Mouse (Mus musculus) CD8-positive naive resting alpha-beta T cell, adult 57 days (primary cell): ENCODE data around the gene Ifnb1. TPM values are rescaled to one million over a fixed set of nuclear protein-coding genes. Genes with fewer than 3 reads are reported as not detected.

ENCODE experiments used
- total RNA-seq: library from RNA; stranded (reverse); gene quantifications from one replicate; pipeline ENCODE4 v1.2.4, GENCODE M21; 2023

The Ifnb1 gene
- total RNA-seq, result not detected

GRCm38 (mm10) chr4:88522674-88523073, at the start of gene Ifnb1:
Gene Ifnb1 (minus strand): TSS chr4:88522774.

GRCm38 (mm10) chr4:88571698-88572097, 49.1 kb upstream of the Ifnb1 start, which contains the start of gene Ifna14:
Gene Ifna14 (minus strand): TSS chr4:88571798.

GRCm38 (mm10) chr4:88558145-88558544, 35.6 kb upstream of the Ifnb1 start, which contains the start of gene Ifna15:
Gene Ifna15 (minus strand): TSS chr4:88558245.

Other genes with a start within 250 kb of the Ifnb1 start
- gene Hacd4, start 83.8 kb downstream of the Ifnb1 start, total RNA-seq, result 0.24 TPM
- gene Ifna15, start 35.5 kb upstream of the Ifnb1 start, total RNA-seq, result not detected
- not detected for gene Ifna14, start 49.0 kb upstream of the Ifnb1 start, total RNA-seq
- not detected for gene Ifna9, start 69.6 kb upstream of the Ifnb1 start, total RNA-seq
- not detected for gene Ifna12, start 80.6 kb upstream of the Ifnb1 start, total RNA-seq
- gene C87499, start 111.6 kb upstream of the Ifnb1 start, total RNA-seq, result not detected
- not detected for gene Ifna13, start 121.7 kb upstream of the Ifnb1 start, total RNA-seq
- gene Ifna16, start 154.2 kb upstream of the Ifnb1 start, total RNA-seq, result not detected
- gene Ifna2, start 161.1 kb upstream of the Ifnb1 start, total RNA-seq, result not detected
- gene Ifnab, start 168.6 kb upstream of the Ifnb1 start, total RNA-seq, result not detected
- gene Gm26566, start 199.0 kb upstream of the Ifnb1 start, total RNA-seq, result 1.4 TPM
- 38.7 TPM for gene Klhl9, start 199.7 kb upstream of the Ifnb1 start, total RNA-seq
- gene Gm13271, start 232.1 kb upstream of the Ifnb1 start, total RNA-seq, result not detected
- not detected for gene Gm13283, start 237.3 kb upstream of the Ifnb1 start, total RNA-seq